Mouse (Mus musculus): ENCODE data around the gene Ergic2. TPM values are rescaled to one million over a fixed set of nuclear protein-coding genes. Genes with fewer than 3 reads are reported as not detected.

Ergic2 gene
- total RNA-seq, 2 experiments from 2014 or later, result 72.1 to 81.3 TPM

DNA sequence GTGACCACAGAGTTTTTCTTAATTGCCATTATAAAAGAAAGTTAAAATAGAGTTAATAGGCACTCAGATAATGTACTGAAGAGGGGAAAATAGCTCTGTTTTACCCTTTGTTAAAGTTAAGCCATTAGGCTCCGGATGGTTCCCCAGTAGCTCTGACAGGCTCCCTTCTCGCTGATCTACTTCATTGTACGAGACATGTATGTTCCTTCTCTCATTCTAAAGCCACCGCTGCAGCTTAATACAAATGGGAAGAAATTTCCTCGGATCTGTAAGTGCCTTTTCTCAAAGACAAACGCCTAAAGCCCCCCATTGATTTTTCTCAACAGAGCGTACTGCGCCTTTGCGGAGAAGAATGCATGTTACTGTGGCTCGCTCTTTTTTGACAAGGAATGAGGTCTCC, 79.9 kb downstream of the Ergic2 start:
- intact Hi-C loops (cut with DNase I), result no loop called here
- Histone ChIP-seq H3K4me3 (no peak overlapping the region), H3K27ac (no peak overlapping the region)
- TF ChIP-seq CTCF (IDR thresholded peaks at IDR 0.05), result no peak
- no peak for DNase-seq (ENCODE audit: extremely low spot score in 1 of 2, low spot score in 2 of 2)

Other genes with a start within 250 kb of the Ergic2 start
- gene Far2, start 165.1 kb downstream of the Ergic2 start, total RNA-seq (2021), result 10 to 100 TPM; 18.1 to 19.7 TPM
- gene Tmtc1, start 232.0 kb upstream of the Ergic2 start, total RNA-seq (2021), result 10 to 100 TPM; 58.7 to 60.1 TPM

Data from left cerebral cortex, adult 2 months (tissue).